Mouse (Mus musculus): ENCODE data around the gene Wnt6.

DNA sequence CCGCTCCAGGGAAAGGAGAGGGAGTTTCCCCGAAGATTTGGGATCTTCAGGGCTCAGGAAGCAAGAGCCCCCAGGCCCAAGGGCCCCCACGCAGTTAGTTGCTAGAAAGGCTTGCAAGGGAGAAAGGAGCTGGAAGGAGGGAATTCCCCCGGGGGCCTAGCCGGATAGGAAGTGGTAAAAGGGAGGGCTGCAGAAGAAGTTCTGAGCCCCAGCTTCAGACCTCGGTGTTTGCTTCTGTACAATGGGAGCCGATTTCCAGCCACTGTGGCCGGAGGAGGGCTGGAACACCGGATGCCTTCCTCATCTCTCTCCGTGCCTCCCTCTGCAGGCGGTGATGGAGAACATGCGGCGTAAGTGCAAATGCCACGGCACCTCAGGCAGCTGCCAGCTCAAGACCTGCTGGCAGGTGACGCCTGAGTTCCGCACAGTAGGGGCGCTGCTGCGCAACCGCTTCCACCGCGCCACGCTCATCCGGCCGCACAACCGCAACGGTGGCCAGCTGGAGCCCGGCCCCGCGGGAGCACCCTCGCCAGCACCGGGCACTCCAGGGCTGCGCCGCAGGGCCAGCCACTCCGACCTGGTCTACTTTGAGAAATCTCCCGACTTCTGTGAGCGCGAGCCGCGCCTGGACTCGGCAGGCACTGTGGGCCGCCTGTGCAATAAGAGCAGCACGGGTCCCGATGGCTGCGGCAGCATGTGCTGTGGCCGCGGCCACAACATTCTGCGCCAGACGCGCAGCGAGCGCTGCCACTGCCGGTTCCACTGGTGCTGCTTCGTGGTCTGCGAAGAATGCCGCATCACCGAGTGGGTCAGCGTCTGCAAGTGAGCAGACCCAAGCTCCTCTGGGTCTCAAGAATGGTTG lies 31.3 kb downstream of the Wnt6 start:
- TF ChIP-seq CTCF (IDR thresholded peaks at IDR 0.05; ENCODE audit: borderline replicate concordance, extremely low read depth, insufficient read depth, insufficient read length) (peak; percentile 56), POLR2A (IDR thresholded peaks at IDR 0.05; ENCODE audit: borderline replicate concordance, extremely low read depth, insufficient read depth, insufficient read length, poor library complexity, severe bottlenecking) (0 out of 2 replicates have a peak, but pooled peaks have one; percentile 13)

All from brain, embryonic 14.5 days (tissue).